ENCODE assay signal across 20 mouse cellular contexts in the genomic region with DNA sequence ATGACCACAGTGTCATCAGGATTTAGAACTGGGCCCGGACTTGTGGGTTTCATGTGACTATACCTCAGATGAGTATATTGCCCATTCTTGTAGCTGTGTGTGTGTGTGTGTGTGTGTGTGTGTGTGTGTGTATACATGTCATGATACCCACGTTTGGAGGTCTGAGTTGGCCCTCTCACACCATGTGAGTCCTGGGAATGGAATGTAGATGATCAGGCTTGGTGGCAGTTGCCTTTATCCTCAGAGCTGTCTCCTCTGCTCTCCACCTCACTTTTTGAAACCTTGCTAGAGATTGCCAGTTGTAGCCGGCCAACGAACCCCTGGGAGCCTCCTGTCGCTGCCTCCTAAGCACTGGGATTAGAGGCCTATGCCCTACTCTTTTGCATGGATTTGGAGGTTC. TPM values are rescaled to one million over a fixed set of nuclear protein-coding genes. Genes with fewer than 3 reads are reported as not detected.
"Had no signal": no experiment of that assay in that cellular context is flagged by ENCODE, and none has a peak within 500 bp of the region (broad histone marks: within the 10 kb centered on the region; RNA-seq: fewer than 3 reads in every experiment).

No protein-coding gene starts in this region.

- H3K9ac ChIP-seq: liver, embryonic 13.5 days had no signal

- H3K36me3 ChIP-seq: liver, embryonic 13.5 days had no signal

- H3K9me3 ChIP-seq: liver, embryonic 13.5 days had no signal

- H3K4me2 ChIP-seq: liver, embryonic 13.5 days; midbrain, embryonic 11.5 days had no signal

- H3K4me3 ChIP-seq: liver, embryonic 13.5 days had no signal

- H3K27ac ChIP-seq: liver, embryonic 13.5 days; stomach, postnatal 0 days had no signal

- DNase-seq: kidney, adult 11 months; kidney, adult 9 months; kidney, postnatal 14 days; liver, embryonic 13.5 days; lung, adult 2 months; lung, postnatal 14 days; lung, postnatal 4 days; midbrain, embryonic 14.5 days; right cerebral cortex, postnatal 14 days; right cerebral cortex, postnatal 4 days; thymus, adult 2 months; thymus, postnatal 14 days; thymus, postnatal 4 days had no signal

- H3K4me1 ChIP-seq: liver, embryonic 13.5 days had no signal

RNA-seq across cellular contexts. Expression of a gene that starts 33.3 kb away (rescaled TPM):
- polyA plus RNA-seq: limb, embryonic 11.5 days; liver, adult 2 months; liver, embryonic 13.5 days; liver, embryonic 16.5 days; midbrain, embryonic 11.5 days; neural tube, embryonic 11.5 days; stomach, embryonic 14.5 days had no signal
